Mouse (Mus musculus) neutrophil, adult 5-6 weeks (primary cell): ENCODE data around the gene Faap100. TPM values are rescaled to one million over a fixed set of nuclear protein-coding genes. Genes with fewer than 3 reads are reported as not detected.
A peak's percentile ranks its signal among the peaks of the same experiment; 100 is the strongest.
"Not testable (repeated sequence)": the region's sequence is repeated elsewhere in the genome, so short reads cannot be mapped to it uniquely, and the experiment has no call there.

Source experiments
- ATAC-seq: fragments of 151-379, 151-347 bp; 2 replicates; pipeline ENCODE4 v1.8.0; 2017; ENCODE audit warnings: mild to moderate bottlenecking, moderate TSS enrichment; ENCODE audit not compliant: insufficient number of reproducible peaks, poor library complexity, low FRiP score, severe bottlenecking; ENCODE audit errors: extremely low read depth
- total RNA-seq: library from RNA; stranded (forward); fragments of 200-1000 nt; gene quantifications from 2 replicates; pipeline ENCODE4 v1.2.3, GENCODE M21; 2017

The Faap100 gene
- 13.3 and 15.6 TPM in 2 replicates for total RNA-seq

GRCm38 (mm10) chr11:120378611-120379540, at the start of gene Faap100:
Faap100 (minus strand) TSS chr11:120378764.
- ATAC-seq, result peak; percentile 83

GRCm38 (mm10) chr11:120426727-120427126, 48.2 kb upstream of the Faap100 start:
- ATAC-seq, result no peak

GRCm38 (mm10) chr11:120423569-120424295, 45.2 kb upstream of the Faap100 start:
- ATAC-seq, result peak; percentile 44; the same call in 1 of the 2 replicates

GRCm38 (mm10) chr11:120422651-120423568, 44.3 kb upstream of the Faap100 start:
- ATAC-seq, result no peak

GRCm38 (mm10) chr11:120418592-120418991, 40.0 kb upstream of the Faap100 start:
- ATAC-seq, result no peak

- ATAC-seq, result no peak
Measured at GRCm38 (mm10) chr11:120417852-120418251, 39.3 kb upstream of the Faap100 start.

- not testable (repeated sequence) for ATAC-seq
Measured at GRCm38 (mm10) chr11:120413621-120414020, 35.1 kb upstream of the Faap100 start.

- no peak for ATAC-seq
Measured at GRCm38 (mm10) chr11:120406445-120406844, 27.9 kb upstream of the Faap100 start.

GRCm38 (mm10) chr11:120405867-120406266, 27.3 kb upstream of the Faap100 start:
- ATAC-seq, result no peak

- ATAC-seq, result no peak
Measured at GRCm38 (mm10) chr11:120404814-120405213, 26.2 kb upstream of the Faap100 start.

GRCm38 (mm10) chr11:120399319-120399718, 20.8 kb upstream of the Faap100 start:
- no peak for ATAC-seq

- ATAC-seq, result no peak
Measured at GRCm38 (mm10) chr11:120397602-120398001, 19.0 kb upstream of the Faap100 start.

GRCm38 (mm10) chr11:120395661-120396060, 17.1 kb upstream of the Faap100 start:
- ATAC-seq, result no peak

- ATAC-seq, result no peak
Measured at GRCm38 (mm10) chr11:120388580-120388979, 10.0 kb upstream of the Faap100 start.

- no peak for ATAC-seq
Measured at GRCm38 (mm10) chr11:120387157-120387556, 8.6 kb upstream of the Faap100 start.

GRCm38 (mm10) chr11:120386632-120387031, 8.1 kb upstream of the Faap100 start:
- no peak for ATAC-seq

GRCm38 (mm10) chr11:120382509-120382908, 3.9 kb upstream of the Faap100 start:
- no peak for ATAC-seq

GRCm38 (mm10) chr11:120381157-120381556, 2.6 kb upstream of the Faap100 start:
- no peak for ATAC-seq

- ATAC-seq, result no peak
Measured at GRCm38 (mm10) chr11:120380271-120380670, 1.7 kb upstream of the Faap100 start.
